Mouse (Mus musculus) heart, postnatal 0 days (tissue): ENCODE data around the gene Myo1e. TPM values are rescaled to one million over a fixed set of nuclear protein-coding genes. Genes with fewer than 3 reads are reported as not detected.
A peak's percentile ranks its signal among the peaks of the same experiment; 100 is the strongest.

Experiments
- ATAC-seq: fragments of 200-750 bp; cut with Nextera tagmentation; 2 replicates; pipeline ENCODE4 v1.8.0; 2017; ENCODE audit warnings: low read depth, moderate number of reproducible peaks, moderate library complexity; ENCODE audit not compliant: insufficient read depth
- DNase-seq: peaks from one replicate; pipeline ENCODE4 v3.0.0-alpha.2; 2016; ENCODE audit warnings: low spot score
- H3K27ac ChIP-seq: fragments of 300-500 bp; sonication (generic); 2 replicates; pipeline ENCODE4 v1.5.1; 2014; ENCODE audit warnings: low read depth, mild to moderate bottlenecking
- H3K27me3 ChIP-seq: fragments of 300-500 bp; sonication (generic); 2 replicates; pipeline ENCODE4 v1.6.1; 2014; ENCODE audit warnings: low read length, mixed read lengths; ENCODE audit not compliant: control insufficient read depth, insufficient read depth
- H3K36me3 ChIP-seq: fragments of 300-500 bp; sonication (generic); replicated peaks from 2 replicates; pipeline ENCODE4 v1.6.1; 2014; ENCODE audit warnings: low read length, mixed read lengths; ENCODE audit not compliant: control insufficient read depth, insufficient read depth
- H3K4me1 ChIP-seq: fragments of 300-500 bp; sonication (generic); 2 replicates; pipeline ENCODE4 v1.6.1; 2014; ENCODE audit warnings: antibody characterized with exemption; ENCODE audit not compliant: control insufficient read depth, insufficient read depth
- H3K4me2 ChIP-seq: fragments of 300-500 bp; sonication (generic); 2 replicates; pipeline ENCODE4 v1.6.1; 2014; ENCODE audit warnings: low read depth, mild to moderate bottlenecking, low read length, moderate library complexity
- H3K4me3 ChIP-seq: fragments of 300-500 bp; sonication (generic); 2 replicates; pipeline ENCODE4 v1.5.1; 2014; ENCODE audit warnings: low read depth, low read length
- H3K9ac ChIP-seq: fragments of 300-500 bp; sonication (generic); replicated peaks from 2 replicates; pipeline ENCODE4 v1.6.1; 2014; ENCODE audit warnings: low read depth, low read length, mixed read lengths
- H3K9me3 ChIP-seq: fragments of 300-500 bp; sonication (generic); replicated peaks from 2 replicates; pipeline ENCODE4 v1.6.1; 2016; ENCODE audit warnings: low read length; ENCODE audit not compliant: control insufficient read depth
- CTCF ChIP-seq: IDR thresholded peaks from 2 replicates; pipeline ENCODE4 v1.5.1; 2016; ENCODE audit warnings: antibody characterized with exemption, control low read depth, low read depth
- EP300 ChIP-seq: IDR thresholded peaks from 2 replicates; pipeline ENCODE4 v1.6.1; 2016; ENCODE audit warnings: antibody characterized with exemption, low read depth
- WGBS: fragments of 180-500 bp; shearing (Covaris S2); extraction: QIAGEN DNeasy Blood & Tissue Kit; methylation state at CpG from one replicate; pipeline ENCODE4 v1.1.7; 2014; 5-methylcytosine and 5-hydroxymethylcytosine counted together
- polyA plus RNA-seq: library from polyadenylated mRNA; unstranded; fragments of >200 nt; fragmentation: Nextera tagmentation; extraction: Ambion mirVana; gene quantifications from 2 replicates; pipeline ENCODE4 v1.2.1, GENCODE M21; 2015
- total RNA-seq: library from RNA; depleted of rRNA; stranded (reverse); fragments of >200 nt; gene quantifications from 2 replicates; pipeline ENCODE4 v1.2.3, GENCODE M21; 2014; ENCODE audit warnings: low replicate concordance

Myo1e gene
- total and polyA plus RNA-seq, 2 experiments from 2014 or later = 6.6 to 7.0 TPM

- ATAC-seq (no peak), DNase-seq (no peak)
- H3K27ac ChIP-seq = no peak overlapping the region
- TF ChIP-seq CTCF (no peak), EP300 (no peak)
- H3K36me3 ChIP-seq = peaks cover 5% of the 10 kb centered on the region; the same call in 1 of the 2 replicates
- H3K4me1 ChIP-seq = no peaks in the 10 kb centered on the region
- no peak overlapping the region for H3K9ac ChIP-seq
- H3K9me3 ChIP-seq = no peaks in the 10 kb centered on the region
- 90% methylated on average over 5 of the region's 5 CpGs for WGBS
- H3K4me2 ChIP-seq = no peak overlapping the region
- no peak overlapping the region for H3K4me3 ChIP-seq
- no peaks in the 10 kb centered on the region for H3K27me3 ChIP-seq
These were observed 183.9 kb downstream of the Myo1e start for GRCm38 (mm10) chr9:70391042-70391441.

- Histone ChIP-seq H3K9me3 (no peaks in the 10 kb centered on the region), H3K4me2 (no peak overlapping the region)
- TF ChIP-seq EP300 (no peak), CTCF (no peak)
These were observed 184.8 kb downstream of the Myo1e start for GRCm38 (mm10) chr9:70391660-70392562.

GRCm38 (mm10) chr9:70392563-70392907 lies 185.4 kb downstream of the Myo1e start:
- Histone ChIP-seq H3K27ac (no peak overlapping the region), H3K9ac (no peak overlapping the region), H3K4me2 (no peak overlapping the region), H3K4me3 (no peak overlapping the region), H3K4me1 (no peaks in the 10 kb centered on the region), H3K27me3 (no peaks in the 10 kb centered on the region), H3K36me3 (peaks cover 19% of the 10 kb centered on the region), H3K9me3 (no peaks in the 10 kb centered on the region)
- WGBS = 32% methylated on average over 6 of the region's 6 CpGs
- ATAC-seq (peak; percentile 24; the same call in 1 of the 2 replicates), DNase-seq (peak; percentile 51)
- no peak for TF ChIP-seq EP300
- peak; percentile 59 for TF ChIP-seq CTCF

More at GRCm38 (mm10) chr9:70391660-70392562, 184.8 kb downstream of the Myo1e start:
- H3K36me3 ChIP-seq = peaks cover 13% of the 10 kb centered on the region
- WGBS = 72% methylated on average over 12 of the region's 12 CpGs
- H3K9ac ChIP-seq = no peak overlapping the region
- no peak for DNase-seq
- H3K4me1 ChIP-seq = no peaks in the 10 kb centered on the region
- ATAC-seq = no peak
- H3K4me3 ChIP-seq = no peak overlapping the region
- no peaks in the 10 kb centered on the region for H3K27me3 ChIP-seq
- H3K27ac ChIP-seq = no peak overlapping the region

GRCm38 (mm10) chr9:70395617-70396016 lies 188.5 kb downstream of the Myo1e start:
- 85% methylated on average over 12 of the region's 12 CpGs for WGBS
- peak; percentile 44 for TF ChIP-seq CTCF
- no peak for TF ChIP-seq EP300

GRCm38 (mm10) chr9:70396083-70396482 lies 188.9 kb downstream of the Myo1e start:
- no peak overlapping the region for H3K27ac ChIP-seq
- ATAC-seq (no peak), DNase-seq (no peak)
- H3K9ac ChIP-seq = no peak overlapping the region
- no peak overlapping the region for H3K4me3 ChIP-seq
- 75% methylated on average over 2 of the region's 2 CpGs for WGBS
- H3K27me3 ChIP-seq = no peaks in the 10 kb centered on the region
- no peak overlapping the region for H3K4me2 ChIP-seq
- peaks cover 34% of the 10 kb centered on the region for H3K36me3 ChIP-seq
- H3K9me3 ChIP-seq = no peaks in the 10 kb centered on the region
- H3K4me1 ChIP-seq = no peaks in the 10 kb centered on the region
- no peak for TF ChIP-seq CTCF
- no peak for TF ChIP-seq EP300

More at GRCm38 (mm10) chr9:70395617-70396016, 188.5 kb downstream of the Myo1e start:
- ATAC-seq (no peak), DNase-seq (no peak)
- H3K36me3 ChIP-seq = peaks cover 34% of the 10 kb centered on the region
- H3K27ac ChIP-seq = no peak overlapping the region
- H3K27me3 ChIP-seq = no peaks in the 10 kb centered on the region
- no peak overlapping the region for H3K9ac ChIP-seq
- H3K4me2 ChIP-seq = no peak overlapping the region
- H3K4me3 ChIP-seq = no peak overlapping the region
- no peaks in the 10 kb centered on the region for H3K9me3 ChIP-seq
- H3K4me1 ChIP-seq = no peaks in the 10 kb centered on the region
